Mouse (Mus musculus): ENCODE results near the gene Hmcn1.

The Hmcn1 gene

GRCm38 (mm10) chr1:150537410-150538128, 455.7 kb downstream of the Hmcn1 start:
- H3K36me3 ChIP-seq (ENCODE audit: insufficient read depth, low read length): no peaks in the 10 kb centered on the region
- no peaks in the 10 kb centered on the region for H3K9me3 ChIP-seq (ENCODE audit: low read length)
- no peak overlapping the region for H3K4me3 ChIP-seq (replicated peaks; ENCODE audit: low read length)
- H3K4me1 ChIP-seq (replicated peaks; ENCODE audit: low read depth, low read length): peaks cover 6% of the 10 kb centered on the region; the same call in 1 of the 2 replicates
- 0 out of 2 replicates have a peak, but pooled peaks cover 4% of the 10 kb centered on the region for H3K27me3 ChIP-seq (ENCODE audit: insufficient read depth, low read length)
- TF ChIP-seq POU5F1 (IDR thresholded peaks at IDR 0.05; ENCODE audit: borderline replicate concordance, low read length): no peak
- no peak for TF ChIP-seq CTCF (conservative IDR thresholded peaks at IDR 0.05; ENCODE audit: low read length)
- TF ChIP-seq NANOG (IDR thresholded peaks at IDR 0.05; ENCODE audit: borderline replicate concordance, low read length): no peak

DNA sequence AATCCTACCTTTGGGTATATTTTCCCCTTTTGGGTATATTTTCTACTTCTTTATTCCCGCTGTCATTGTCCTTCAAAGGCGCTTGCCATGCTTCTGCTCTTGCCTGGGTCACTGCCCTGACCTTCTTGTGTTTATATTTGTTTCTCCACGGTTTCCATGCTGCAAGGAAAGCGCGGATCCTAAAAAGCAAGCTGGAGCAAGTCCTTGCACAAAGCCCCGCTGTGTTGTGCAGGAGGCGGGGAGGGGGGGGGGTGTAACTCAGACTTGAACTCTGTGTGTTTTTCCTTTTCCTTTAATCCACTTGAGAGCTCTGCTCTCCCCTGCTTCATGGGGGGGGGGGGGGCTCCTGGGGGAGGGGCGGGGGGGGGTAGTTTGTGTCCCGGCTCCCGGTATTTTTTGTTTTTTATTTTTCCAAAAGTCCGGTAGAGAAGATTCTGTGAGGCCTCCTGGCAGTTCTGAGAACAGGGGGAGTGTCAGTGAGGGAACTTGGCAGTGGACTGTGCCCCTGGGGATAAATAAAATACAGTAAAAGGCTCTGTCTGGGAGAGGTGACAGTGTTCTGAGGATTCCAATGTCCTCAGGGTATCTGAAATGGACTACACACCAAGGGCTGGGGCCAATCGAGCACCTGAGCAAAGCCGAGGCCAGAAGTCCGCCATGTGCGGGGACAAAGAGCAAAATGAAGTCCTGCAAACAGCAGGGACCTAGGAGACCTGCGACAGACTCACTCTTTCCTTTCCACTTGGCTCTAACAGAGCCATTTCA, 457.3 kb downstream of the Hmcn1 start:
- Histone ChIP-seq H3K36me3 (ENCODE audit: insufficient read depth, low read length) (no peaks in the 10 kb centered on the region), H3K27me3 (ENCODE audit: insufficient read depth, low read length) (0 out of 2 replicates have a peak, but pooled peaks cover 4% of the 10 kb centered on the region), H3K4me1 (replicated peaks; ENCODE audit: low read depth, low read length) (peaks cover 6% of the 10 kb centered on the region; the same call in 1 of the 2 replicates), H3K9me3 (ENCODE audit: low read length) (no peaks in the 10 kb centered on the region), H3K4me3 (replicated peaks; ENCODE audit: low read length) (no peak overlapping the region)
- TF ChIP-seq POU5F1 (IDR thresholded peaks at IDR 0.05; ENCODE audit: borderline replicate concordance, low read length) (no peak), CTCF (conservative IDR thresholded peaks at IDR 0.05; ENCODE audit: low read length) (no peak), NANOG (IDR thresholded peaks at IDR 0.05; ENCODE audit: borderline replicate concordance, low read length) (no peak)

GRCm38 (mm10) chr1:150534587-150534986, 458.6 kb downstream of the Hmcn1 start:
- Histone ChIP-seq H3K9me3 (ENCODE audit: low read length) (no peaks in the 10 kb centered on the region; the same call in 1 of the 2 replicates), H3K27me3 (ENCODE audit: insufficient read depth, low read length) (0 out of 2 replicates have a peak, but pooled peaks cover 4% of the 10 kb centered on the region), H3K4me1 (replicated peaks; ENCODE audit: low read depth, low read length) (peaks cover 6% of the 10 kb centered on the region; the same call in 1 of the 2 replicates), H3K4me3 (replicated peaks; ENCODE audit: low read length) (no peak overlapping the region), H3K36me3 (ENCODE audit: insufficient read depth, low read length) (no peaks in the 10 kb centered on the region)
- TF ChIP-seq NANOG (IDR thresholded peaks at IDR 0.05; ENCODE audit: borderline replicate concordance, low read length) (no peak), POU5F1 (IDR thresholded peaks at IDR 0.05; ENCODE audit: borderline replicate concordance, low read length) (no peak), CTCF (conservative IDR thresholded peaks at IDR 0.05; ENCODE audit: low read length) (no peak)

DNA sequence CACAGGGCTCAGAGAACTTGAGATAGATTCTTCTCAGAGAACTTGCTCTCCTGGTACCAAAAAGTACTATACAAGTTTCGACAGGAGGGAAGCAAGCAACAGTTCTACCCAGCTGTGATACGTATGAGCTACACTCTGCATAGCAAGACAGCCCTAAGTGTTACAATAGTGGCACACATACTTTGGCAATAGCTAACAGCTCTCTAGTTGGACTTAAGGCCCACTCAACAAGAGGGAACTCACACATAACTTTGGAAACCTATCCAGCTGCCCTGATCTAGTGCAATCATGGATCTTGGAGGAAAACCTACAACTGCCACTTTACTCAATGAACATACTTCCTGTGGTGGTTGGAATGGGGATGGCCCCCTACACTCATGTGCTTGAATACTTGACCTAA, 480.2 kb downstream of the Hmcn1 start:
- Histone ChIP-seq H3K27me3 (ENCODE audit: insufficient read depth, low read length) (no peaks in the 10 kb centered on the region), H3K4me3 (replicated peaks; ENCODE audit: low read length) (no peak overlapping the region), H3K9me3 (ENCODE audit: low read length) (no peaks in the 10 kb centered on the region), H3K4me1 (replicated peaks; ENCODE audit: low read depth, low read length) (no peaks in the 10 kb centered on the region), H3K36me3 (ENCODE audit: insufficient read depth, low read length) (no peaks in the 10 kb centered on the region)
- TF ChIP-seq NANOG (IDR thresholded peaks at IDR 0.05; ENCODE audit: borderline replicate concordance, low read length) (no peak), CTCF (conservative IDR thresholded peaks at IDR 0.05; ENCODE audit: low read length) (no peak), POU5F1 (IDR thresholded peaks at IDR 0.05; ENCODE audit: borderline replicate concordance, low read length) (no peak)
